Mouse (Mus musculus): Measurements from ENCODE around the gene Celf5. TPM values are rescaled to one million over a fixed set of nuclear protein-coding genes. Genes with fewer than 3 reads are reported as not detected.

Celf5 gene
- total and polyA plus RNA-seq, 2 experiments from 2014 or later = 0.07 TPM; not detected in 1

DNA sequence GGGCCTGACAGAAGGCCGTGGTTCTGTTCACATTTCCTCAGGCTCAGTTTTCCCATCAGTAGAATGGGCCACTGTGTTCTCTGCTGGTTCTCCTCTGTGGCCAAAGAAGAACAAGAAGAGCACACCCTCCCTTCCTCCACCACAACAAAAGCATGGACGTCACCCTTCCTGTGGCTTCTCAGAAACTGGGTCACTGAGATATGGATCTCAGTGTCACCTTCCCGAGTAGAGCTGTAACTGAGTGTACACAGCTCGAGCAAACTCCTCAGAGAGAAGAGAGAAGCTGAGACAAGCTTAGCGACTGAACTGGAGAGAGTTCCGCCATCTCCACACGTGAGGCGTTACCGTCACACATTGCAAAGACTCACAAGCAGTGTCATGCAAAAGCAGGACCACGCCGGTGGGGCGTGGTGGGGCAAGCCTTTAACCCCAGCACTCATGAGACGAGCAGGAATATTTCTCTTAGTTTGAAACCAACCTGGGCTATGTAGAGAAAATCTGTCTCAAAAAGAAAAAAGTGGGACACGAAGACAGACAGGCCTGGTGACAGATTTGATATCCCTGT is 27.8 kb upstream of the Celf5 start:
- Histone ChIP-seq H3K27me3 (ENCODE audit: control insufficient read depth, insufficient read depth, low read length) (no peaks in the 10 kb centered on the region), H3K4me2 (ENCODE audit: low read depth, low read length) (no peak overlapping the region), H3K27ac (ENCODE audit: low read depth) (no peak overlapping the region), H3K9ac (replicated peaks; ENCODE audit: low read depth, low read length) (no peak overlapping the region), H3K4me3 (ENCODE audit: low read depth, low read length) (no peak overlapping the region), H3K36me3 (replicated peaks; ENCODE audit: control insufficient read depth, insufficient read depth, low read length) (no peaks in the 10 kb centered on the region), H3K9me3 (replicated peaks; ENCODE audit: control insufficient read depth, low read length) (no peaks in the 10 kb centered on the region), H3K4me1 (ENCODE audit: control insufficient read depth, insufficient read depth) (no peaks in the 10 kb centered on the region)
- DNase-seq (ENCODE audit: low spot score) (no peak), ATAC-seq (ENCODE audit: insufficient read depth, low read depth) (no peak)
- no peak for TF ChIP-seq CTCF (IDR thresholded peaks at IDR 0.05; ENCODE audit: low read depth)
- no peak for TF ChIP-seq EP300 (IDR thresholded peaks at IDR 0.05; ENCODE audit: low read depth)
- 70% methylated on average over 14 of the region's 14 CpGs for whole genome bisulfite sequencing

DNA sequence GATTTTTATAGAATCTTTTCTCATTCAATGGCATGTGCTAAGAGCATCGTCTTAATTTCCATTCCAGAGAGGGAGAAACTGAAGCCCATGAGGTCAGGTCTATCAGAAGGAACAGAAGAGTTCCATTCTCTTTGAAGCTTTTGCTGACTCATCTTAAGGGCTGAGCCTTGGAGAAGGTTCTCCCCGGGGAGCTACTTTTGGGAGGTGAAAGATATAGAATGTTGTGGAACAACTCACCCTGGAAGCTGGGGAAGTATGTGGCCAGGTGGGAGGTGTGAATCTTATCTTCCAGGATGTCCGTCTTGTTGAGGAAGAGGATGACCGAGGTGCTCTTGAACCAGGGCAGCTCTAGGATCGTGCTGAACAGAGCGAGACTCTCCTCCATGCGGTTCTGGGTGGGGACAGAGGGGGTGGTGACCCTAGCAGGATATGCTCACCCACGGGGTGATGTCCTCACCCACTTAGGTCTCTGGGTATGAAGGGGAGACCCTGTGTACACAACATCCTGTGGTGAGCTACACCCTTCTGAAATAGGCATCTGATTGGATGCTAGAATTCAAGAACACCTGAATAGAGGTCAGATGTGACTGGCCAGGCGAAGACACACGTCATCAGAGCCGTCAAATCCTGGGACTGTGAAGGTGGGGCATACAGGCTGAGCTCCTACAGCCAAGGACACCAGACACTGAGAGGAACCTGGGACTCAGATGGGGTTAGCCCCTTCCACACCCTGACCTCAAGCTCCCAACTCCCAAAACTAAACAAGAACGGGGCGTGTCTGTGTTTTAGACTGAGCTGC is 25.4 kb upstream of the Celf5 start:
- no peaks in the 10 kb centered on the region for H3K9me3 ChIP-seq (replicated peaks; ENCODE audit: control insufficient read depth, low read length)
- H3K4me2 ChIP-seq (ENCODE audit: low read depth, low read length) = no peak overlapping the region
- H3K9ac ChIP-seq (replicated peaks; ENCODE audit: low read depth, low read length) = no peak overlapping the region
- no peak overlapping the region for H3K27ac ChIP-seq (ENCODE audit: low read depth)
- H3K4me1 ChIP-seq (ENCODE audit: control insufficient read depth, insufficient read depth) = no peaks in the 10 kb centered on the region
- H3K27me3 ChIP-seq (ENCODE audit: control insufficient read depth, insufficient read depth, low read length) = peaks cover 12% of the 10 kb centered on the region; the same call in 1 of the 2 replicates
- 63% methylated on average over 13 of the region's 13 CpGs for WGBS
- H3K4me3 ChIP-seq (ENCODE audit: low read depth, low read length) = no peak overlapping the region
- ATAC-seq (ENCODE audit: insufficient read depth, low read depth) (no peak), DNase-seq (ENCODE audit: low spot score) (no peak)
- no peak for TF ChIP-seq EP300 (IDR thresholded peaks at IDR 0.05; ENCODE audit: low read depth)
- no peak for TF ChIP-seq CTCF (IDR thresholded peaks at IDR 0.05; ENCODE audit: low read depth)
- no peaks in the 10 kb centered on the region for H3K36me3 ChIP-seq (replicated peaks; ENCODE audit: control insufficient read depth, insufficient read depth, low read length)

DNA sequence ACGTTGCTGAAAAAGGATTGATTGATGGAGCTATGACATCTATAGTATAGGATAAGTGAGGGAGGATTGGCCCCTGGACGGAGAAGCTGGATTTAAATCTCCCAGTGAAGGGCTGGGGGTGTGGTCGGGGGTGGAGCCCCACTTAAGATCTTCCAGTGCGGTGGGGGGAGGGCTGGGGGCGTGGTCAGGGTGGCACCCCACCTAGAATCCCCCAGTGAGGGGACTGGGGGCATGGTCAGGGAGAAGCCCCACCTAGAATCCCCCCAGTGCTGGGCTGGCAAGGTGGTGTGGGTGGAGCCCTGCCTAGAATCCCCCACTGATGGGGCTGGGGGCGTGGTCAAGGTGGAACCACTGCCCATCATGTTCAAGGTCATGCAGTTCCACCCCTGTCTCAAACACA is 24.6 kb upstream of the Celf5 start:
- Histone ChIP-seq H3K9ac (replicated peaks; ENCODE audit: low read depth, low read length) (no peak overlapping the region), H3K4me2 (ENCODE audit: low read depth, low read length) (no peak overlapping the region), H3K4me1 (ENCODE audit: control insufficient read depth, insufficient read depth) (no peaks in the 10 kb centered on the region), H3K4me3 (ENCODE audit: low read depth, low read length) (no peak overlapping the region), H3K27me3 (ENCODE audit: control insufficient read depth, insufficient read depth, low read length) (peaks cover 13% of the 10 kb centered on the region; the same call in 1 of the 2 replicates), H3K27ac (ENCODE audit: low read depth) (no peak overlapping the region), H3K36me3 (replicated peaks; ENCODE audit: control insufficient read depth, insufficient read depth, low read length) (no peaks in the 10 kb centered on the region), H3K9me3 (replicated peaks; ENCODE audit: control insufficient read depth, low read length) (no peaks in the 10 kb centered on the region)
- no peak for DNase-seq (ENCODE audit: low spot score)
- TF ChIP-seq EP300 (IDR thresholded peaks at IDR 0.05; ENCODE audit: low read depth) (no peak), CTCF (IDR thresholded peaks at IDR 0.05; ENCODE audit: low read depth) (no peak)
- WGBS = 31% methylated on average over 6 of the region's 6 CpGs
- no peak for ATAC-seq (ENCODE audit: insufficient read depth, low read depth)

DNA sequence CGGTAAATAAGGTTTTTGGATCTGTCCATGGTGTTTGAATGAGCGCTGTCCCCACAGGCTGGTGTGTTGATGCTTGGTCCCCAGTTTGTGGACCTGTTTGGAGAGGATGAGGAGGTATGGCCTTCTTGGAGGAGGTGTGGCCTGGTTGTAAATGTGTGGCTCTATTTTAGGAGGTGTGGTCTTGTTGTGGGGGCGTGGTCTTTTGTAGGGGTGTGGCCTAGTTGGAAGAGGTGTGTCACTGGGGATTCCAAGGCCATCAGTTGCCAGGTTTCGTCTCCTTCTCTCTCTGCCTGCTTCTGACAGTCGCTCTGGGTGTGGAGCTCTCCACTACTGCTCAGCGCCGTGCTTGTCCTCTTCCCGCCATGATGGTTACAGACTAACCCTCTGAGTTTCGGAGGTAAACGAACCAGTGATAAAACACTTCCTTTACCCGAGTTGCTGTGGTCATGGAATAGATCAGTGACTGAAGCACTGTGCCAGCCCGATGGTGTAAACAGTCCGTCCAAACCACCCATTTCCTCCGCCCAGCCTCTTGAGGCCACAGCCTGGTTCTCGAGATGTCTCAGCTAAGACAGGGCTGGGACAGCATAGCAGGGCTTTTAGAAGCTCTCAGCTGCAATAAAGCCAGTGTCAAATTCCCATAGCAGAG is 22.6 kb upstream of the Celf5 start:
- WGBS = 71% methylated on average over 15 of the region's 15 CpGs

DNA sequence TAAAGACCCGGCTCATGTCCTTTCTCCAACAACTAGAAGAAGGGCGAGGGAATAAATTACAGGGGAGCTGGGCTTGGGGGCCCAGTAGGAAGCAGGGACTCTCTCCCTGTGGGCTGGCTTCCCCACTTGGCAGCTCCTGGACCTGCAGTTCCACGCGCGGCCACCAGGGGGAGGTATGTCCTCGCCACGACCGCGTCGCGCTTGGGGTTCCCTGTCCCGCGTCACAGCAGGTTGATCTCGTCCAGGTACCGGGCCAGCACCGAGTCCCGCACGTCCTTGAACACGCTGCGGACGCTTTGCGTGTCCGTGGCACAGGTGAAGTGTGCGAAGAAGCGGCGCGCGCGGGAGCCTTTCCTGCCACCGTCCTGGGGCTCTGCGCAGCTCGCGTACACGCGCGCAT is 20.1 kb upstream of the Celf5 start:
- no peak overlapping the region for H3K9ac ChIP-seq (replicated peaks; ENCODE audit: low read depth, low read length)
- H3K9me3 ChIP-seq (replicated peaks; ENCODE audit: control insufficient read depth, low read length) = no peaks in the 10 kb centered on the region
- 11% methylated on average over 36 of the region's 36 CpGs for WGBS
- H3K4me2 ChIP-seq (ENCODE audit: low read depth, low read length) = peak overlapping the region; percentile 61
- no peak overlapping the region for H3K27ac ChIP-seq (ENCODE audit: low read depth)
- peak overlapping the region; percentile 35 for H3K4me3 ChIP-seq (ENCODE audit: low read depth, low read length)
- TF ChIP-seq EP300 (IDR thresholded peaks at IDR 0.05; ENCODE audit: low read depth) (no peak), CTCF (IDR thresholded peaks at IDR 0.05; ENCODE audit: low read depth) (peak; percentile 97)
- peaks cover 13% of the 10 kb centered on the region; the same call in 1 of the 2 replicates for H3K27me3 ChIP-seq (ENCODE audit: control insufficient read depth, insufficient read depth, low read length)
- H3K36me3 ChIP-seq (replicated peaks; ENCODE audit: control insufficient read depth, insufficient read depth, low read length) = no peaks in the 10 kb centered on the region
- DNase-seq (ENCODE audit: low spot score) = peak; percentile 47
- ATAC-seq (ENCODE audit: insufficient read depth, low read depth) = peak; percentile 50; the same call in 1 of the 2 replicates
- no peaks in the 10 kb centered on the region for H3K4me1 ChIP-seq (ENCODE audit: control insufficient read depth, insufficient read depth)

More for the DNA sequence above, 22.6 kb upstream of the Celf5 start:
- Histone ChIP-seq H3K4me1 (ENCODE audit: control insufficient read depth, insufficient read depth) (no peaks in the 10 kb centered on the region), H3K4me3 (ENCODE audit: low read depth, low read length) (no peak overlapping the region), H3K27me3 (ENCODE audit: control insufficient read depth, insufficient read depth, low read length) (peaks cover 13% of the 10 kb centered on the region; the same call in 1 of the 2 replicates), H3K9me3 (replicated peaks; ENCODE audit: control insufficient read depth, low read length) (no peaks in the 10 kb centered on the region), H3K36me3 (replicated peaks; ENCODE audit: control insufficient read depth, insufficient read depth, low read length) (no peaks in the 10 kb centered on the region), H3K27ac (ENCODE audit: low read depth) (no peak overlapping the region), H3K4me2 (ENCODE audit: low read depth, low read length) (no peak overlapping the region), H3K9ac (replicated peaks; ENCODE audit: low read depth, low read length) (no peak overlapping the region)
- TF ChIP-seq CTCF (IDR thresholded peaks at IDR 0.05; ENCODE audit: low read depth) = no peak
- no peak for TF ChIP-seq EP300 (IDR thresholded peaks at IDR 0.05; ENCODE audit: low read depth)
- DNase-seq (ENCODE audit: low spot score) = no peak
- no peak for ATAC-seq (ENCODE audit: insufficient read depth, low read depth)
